Comparison of ENCODE assay signal across 35 mouse cellular contexts in genomic region chr2:77915187-77915586, GRCm38 (mm10).
"Had no signal": no experiment of that assay in that cellular context is flagged by ENCODE, and none has a peak within 500 bp of the region (broad histone marks: within the 10 kb centered on the region; RNA-seq: fewer than 3 reads in every experiment).

No protein-coding gene starts in this region.

- DNase-seq: heart, postnatal 10 days; heart, postnatal 14 days; heart, postnatal 36 days; heart, postnatal 4 days; kidney, adult 11 months; kidney, adult 18-20 months; kidney, adult 2 months; kidney, adult 8-10 months; kidney, adult 9 months; kidney, postnatal 10 days; kidney, postnatal 14 days; kidney, postnatal 25 days; kidney, postnatal 36 days; kidney, postnatal 4 days; layer of hippocampus, adult 9-11 months; layer of hippocampus, postnatal 36 days had no signal

- H3K27me3 ChIP-seq: heart, embryonic 12.5 days; heart, embryonic 13.5 days; heart, embryonic 15.5 days; hindbrain, embryonic 12.5 days; hindbrain, embryonic 13.5 days; hindbrain, embryonic 15.5 days; intestine, embryonic 15.5 days; kidney, embryonic 15.5 days had no signal

- ATAC-seq: hindbrain, embryonic 16.5 days; hindbrain, postnatal 0 days; intestine, embryonic 15.5 days; intestine, embryonic 16.5 days; intestine, postnatal 0 days had no signal

- H3K4me1 ChIP-seq: heart, embryonic 10.5 days; heart, embryonic 12.5 days; heart, embryonic 13.5 days; heart, embryonic 15.5 days; hindbrain, embryonic 10.5 days; hindbrain, embryonic 12.5 days; hindbrain, embryonic 13.5 days; hindbrain, embryonic 15.5 days; intestine, embryonic 15.5 days; kidney, embryonic 15.5 days had no signal

- H3K9me3 ChIP-seq: heart, embryonic 10.5 days; heart, embryonic 12.5 days; heart, embryonic 13.5 days; heart, embryonic 15.5 days; hindbrain, embryonic 10.5 days; hindbrain, embryonic 12.5 days; hindbrain, embryonic 13.5 days; hindbrain, embryonic 15.5 days; intestine, embryonic 15.5 days; kidney, embryonic 15.5 days had no signal

- H3K9ac ChIP-seq: heart, embryonic 12.5 days; heart, embryonic 13.5 days; heart, embryonic 15.5 days; hindbrain, embryonic 12.5 days; hindbrain, embryonic 13.5 days; hindbrain, embryonic 14.5 days; hindbrain, embryonic 15.5 days; intestine, embryonic 15.5 days; kidney, embryonic 15.5 days had no signal

- H3K27ac ChIP-seq: heart, embryonic 10.5 days; heart, embryonic 13.5 days; heart, embryonic 15.5 days; hindbrain, embryonic 10.5 days; hindbrain, embryonic 12.5 days; hindbrain, embryonic 13.5 days; hindbrain, embryonic 14.5 days; hindbrain, embryonic 15.5 days; hindbrain, postnatal 0 days; intestine, embryonic 15.5 days; kidney, embryonic 15.5 days; kidney, postnatal 0 days; layer of hippocampus, adult 2 months; left cerebral cortex, adult 2 months had no signal

- H3K4me3 ChIP-seq: heart, embryonic 10.5 days; heart, embryonic 12.5 days; heart, embryonic 13.5 days; heart, embryonic 15.5 days; hindbrain, embryonic 10.5 days; hindbrain, embryonic 12.5 days; hindbrain, embryonic 13.5 days; hindbrain, embryonic 15.5 days; intestine, embryonic 15.5 days; kidney, embryonic 15.5 days; layer of hippocampus, adult 2 months; left cerebral cortex, adult 2 months had no signal

- H3K4me2 ChIP-seq: heart, embryonic 11.5 days; heart, embryonic 12.5 days; heart, embryonic 13.5 days; heart, embryonic 15.5 days; hindbrain, embryonic 12.5 days; hindbrain, embryonic 13.5 days; hindbrain, embryonic 14.5 days; hindbrain, embryonic 15.5 days; intestine, embryonic 15.5 days; kidney, embryonic 15.5 days had no signal
